Mouse (Mus musculus) ES-E14 (cell line): ENCODE measurements at regions not wholly inside any gene's neighbourhood (a gene's known extent, or its start where the extent isn't known, plus 50 kb on each side); places are given as distances from the start of the nearest gene placed in this dataset.

Source experiments
- CHD2 ChIP-seq: IDR thresholded peaks from 2 replicates; pipeline ENCODE4 v1.6.1; 2014; ENCODE audit warnings: mild to moderate bottlenecking, low read depth, low read length, inconsistent platforms
- HCFC1 ChIP-seq: IDR thresholded peaks from 2 replicates; pipeline ENCODE4 v1.6.1; 2012; ENCODE audit warnings: low read length, inconsistent platforms, borderline replicate concordance; ENCODE audit not compliant: insufficient read depth
- MAFK ChIP-seq: IDR thresholded peaks from 2 replicates; pipeline ENCODE4 v1.6.1; 2014; ENCODE audit warnings: mild to moderate bottlenecking, low read depth, low read length, inconsistent platforms; ENCODE audit not compliant: insufficient read depth
- ZC3H11A ChIP-seq: IDR thresholded peaks from 2 replicates; pipeline ENCODE4 v1.6.1; 2012; ENCODE audit warnings: low read depth, mild to moderate bottlenecking, inconsistent platforms, low read length, borderline replicate concordance
- ZNF384 ChIP-seq: IDR thresholded peaks from 2 replicates; pipeline ENCODE4 v1.6.1; 2012; ENCODE audit warnings: low read depth, low read length, inconsistent platforms

GRCm38 (mm10) chr12:88605939-88606338, 116.7 kb upstream of the Nrxn3 start:
- TF ChIP-seq MAFK (no peak), ZC3H11A (no peak), CHD2 (no peak), HCFC1 (no peak), ZNF384 (no peak)
